Mouse (Mus musculus) MEL (cell line): ENCODE data around the gene Tmem145. TPM values are rescaled to one million over a fixed set of nuclear protein-coding genes. Genes with fewer than 3 reads are reported as not detected.

Experiments used
- DNase-seq: peaks from one replicate; pipeline ENCODE4 v3.0.0; 2011; ENCODE audit warnings: low read depth, low spot score
- H3K27ac ChIP-seq: 2 replicates; pipeline ENCODE4 v1.5.1; 2012; ENCODE audit warnings: low read depth, mild to moderate bottlenecking, control low read depth, low read length, moderate library complexity; ENCODE audit not compliant: control insufficient read depth
- H3K27me3 ChIP-seq, 2 experiments: fragments of 150-350 bp in 1 of 2; sonication (generic) in 1 of 2; 2 replicates each; pipeline ENCODE4 v1.6.1; 2012; ENCODE audit warnings: low read length in 2 of 2, mild to moderate bottlenecking in 2 of 2, improper control_type of control experiment in 1 of 2, moderate library complexity in 1 of 2; ENCODE audit not compliant: insufficient read depth in 2 of 2, control insufficient read depth in 1 of 2
- H3K36me3 ChIP-seq, 2 experiments: 2 replicates each; pipeline ENCODE4 v1.6.1; 2012 to 2014; ENCODE audit warnings: low read length in 2 of 2, improper control_type of control experiment in 1 of 2, inconsistent platforms in 1 of 2, mild to moderate bottlenecking in 1 of 2; ENCODE audit not compliant: insufficient read depth in 2 of 2, control insufficient read depth in 1 of 2
- H3K4me1 ChIP-seq, 2 experiments: fragments of 150-350 bp in 1 of 2; sonication (generic) in 1 of 2; 2 replicates each; pipeline ENCODE4 v1.6.1; 2012; ENCODE audit warnings: low read length in 2 of 2, improper control_type of control experiment in 1 of 2, mild to moderate bottlenecking in 1 of 2; ENCODE audit not compliant: insufficient read depth in 2 of 2, control insufficient read depth in 1 of 2
- H3K4me3 ChIP-seq, 2 experiments: fragments of 150-350 bp in 1 of 2; sonication (generic) in 1 of 2; 2 replicates each; pipeline ENCODE4 v1.5.1; 2012; ENCODE audit warnings: low read depth in 2 of 2, low read length in 2 of 2, mild to moderate bottlenecking in 2 of 2, moderate library complexity in 2 of 2, control low read depth in 1 of 2, improper control_type of control experiment in 1 of 2; ENCODE audit not compliant: control insufficient read depth in 1 of 2, insufficient read depth in 1 of 2
- H3K79me2 ChIP-seq: 2 replicates; pipeline ENCODE4 v1.6.1; 2012; ENCODE audit warnings: mild to moderate bottlenecking, low read length, moderate library complexity; ENCODE audit not compliant: control insufficient read depth, poor library complexity, insufficient read depth
- H3K9ac ChIP-seq: 2 replicates; pipeline ENCODE4 v1.6.1; 2012; ENCODE audit warnings: low read depth, mild to moderate bottlenecking, control low read depth, low read length, moderate library complexity; ENCODE audit not compliant: control insufficient read depth, poor library complexity, severe bottlenecking
- H3K9me3 ChIP-seq: fragments of 150-350 bp; sonication (generic); replicated peaks from 2 replicates; pipeline ENCODE4 v1.6.1; 2012; ENCODE audit warnings: mild to moderate bottlenecking, low read length, improper control_type of control experiment, moderate library complexity; ENCODE audit not compliant: insufficient read depth
- BHLHE40 ChIP-seq: IDR thresholded peaks from 2 replicates; pipeline ENCODE4 v1.6.1; 2012; ENCODE audit warnings: low read depth, mild to moderate bottlenecking, inconsistent platforms, low read length, improper control_type of control experiment, borderline replicate concordance
- CHD1 ChIP-seq: IDR thresholded peaks from 2 replicates; pipeline ENCODE4 v1.6.1; 2012; ENCODE audit warnings: low read depth, mild to moderate bottlenecking, inconsistent platforms, low read length, improper control_type of control experiment
- CHD2 ChIP-seq: IDR thresholded peaks from 2 replicates; pipeline ENCODE4 v1.6.1; 2011; ENCODE audit warnings: low read length, improper control_type of control experiment
- CTCF ChIP-seq, 3 experiments: IDR thresholded peaks in 2 of 3; conservative IDR thresholded peaks in 1 of 3; 2 replicates each; pipeline ENCODE4 v1.5.1; 2011 to 2012; ENCODE audit warnings: low read length in 3 of 3, low read depth in 2 of 3, mild to moderate bottlenecking in 2 of 3, improper control_type of control experiment in 1 of 3, inconsistent platforms in 1 of 3, mixed read lengths in 1 of 3, moderate library complexity in 1 of 3; ENCODE audit not compliant: control insufficient read depth in 1 of 3, insufficient read depth in 1 of 3, poor library complexity in 1 of 3, severe bottlenecking in 1 of 3
- E2F4 ChIP-seq: IDR thresholded peaks from 2 replicates; pipeline ENCODE4 v1.6.1; 2011; ENCODE audit warnings: low read depth, low read length, improper control_type of control experiment, borderline replicate concordance
- ELF1 ChIP-seq: IDR thresholded peaks from 2 replicates; pipeline ENCODE4 v1.6.1; 2014; ENCODE audit warnings: low read depth, mild to moderate bottlenecking, inconsistent platforms, low read length, improper control_type of control experiment, moderate library complexity
- EP300 ChIP-seq, 2 experiments: IDR thresholded peaks; 2 replicates each; pipeline ENCODE4 v1.6.1; 2011; ENCODE audit warnings: improper control_type of control experiment in 2 of 2, low read length in 2 of 2, low read depth in 1 of 2, mild to moderate bottlenecking in 1 of 2
- ETS1 ChIP-seq: IDR thresholded peaks from 2 replicates; pipeline ENCODE4 v1.6.1; 2012; ENCODE audit warnings: low read depth, mild to moderate bottlenecking, inconsistent platforms, low read length, improper control_type of control experiment, moderate library complexity
- GABPA ChIP-seq: IDR thresholded peaks from 2 replicates; pipeline ENCODE4 v1.6.1; 2012; ENCODE audit warnings: low read depth, mild to moderate bottlenecking, inconsistent platforms, low read length, improper control_type of control experiment, moderate library complexity
- GATA1 ChIP-seq: IDR thresholded peaks from 2 replicates; pipeline ENCODE4 v1.6.1; 2011; ENCODE audit warnings: low read depth, low read length, improper control_type of control experiment
- HCFC1 ChIP-seq: IDR thresholded peaks from 2 replicates; pipeline ENCODE4 v1.6.1; 2012; ENCODE audit warnings: low read depth, mild to moderate bottlenecking, inconsistent platforms, low read length, improper control_type of control experiment, moderate library complexity
- KAT2A ChIP-seq: conservative IDR thresholded peaks from 2 replicates; pipeline ENCODE4 v1.6.1; 2012; ENCODE audit warnings: low read depth, low read length, improper control_type of control experiment, inconsistent platforms
- MAX ChIP-seq: IDR thresholded peaks from 2 replicates; pipeline ENCODE4 v1.6.1; 2011; ENCODE audit warnings: low read length, improper control_type of control experiment
- MAZ ChIP-seq: IDR thresholded peaks from 2 replicates; pipeline ENCODE4 v1.6.1; 2012; ENCODE audit warnings: low read depth, mild to moderate bottlenecking, inconsistent platforms, low read length, improper control_type of control experiment
- NRF1 ChIP-seq: IDR thresholded peaks from 2 replicates; pipeline ENCODE4 v1.6.1; 2014; ENCODE audit warnings: low read depth, mild to moderate bottlenecking, inconsistent platforms, low read length, improper control_type of control experiment, moderate library complexity; ENCODE audit not compliant: poor library complexity, insufficient read depth, severe bottlenecking
- POLR2AphosphoS2 ChIP-seq: IDR thresholded peaks from 2 replicates; pipeline ENCODE4 v1.6.1; 2011; ENCODE audit warnings: low read length, improper control_type of control experiment
- POLR2AphosphoS5 ChIP-seq: IDR thresholded peaks from 2 replicates; pipeline ENCODE4 v1.6.1; 2012; ENCODE audit warnings: low read depth, borderline replicate concordance, mild to moderate bottlenecking, inconsistent platforms, low read length, moderate library complexity, mixed read lengths
- RAD21 ChIP-seq: IDR thresholded peaks from 2 replicates; pipeline ENCODE4 v1.6.1; 2011; ENCODE audit warnings: mild to moderate bottlenecking, low read depth, low read length, improper control_type of control experiment
- RCOR1 ChIP-seq: IDR thresholded peaks from 2 replicates; pipeline ENCODE4 v1.6.1; 2012; ENCODE audit warnings: low read depth, mild to moderate bottlenecking, inconsistent platforms, low read length, improper control_type of control experiment
- SMC3 ChIP-seq: IDR thresholded peaks from 2 replicates; pipeline ENCODE4 v1.6.1; 2011; ENCODE audit warnings: low read depth, low read length, improper control_type of control experiment
- TAL1 ChIP-seq: IDR thresholded peaks from 2 replicates; pipeline ENCODE4 v1.6.1; 2012; ENCODE audit warnings: mild to moderate bottlenecking, inconsistent platforms, low read length, moderate library complexity, mixed read lengths
- TBP ChIP-seq: IDR thresholded peaks from 2 replicates; pipeline ENCODE4 v1.8.0; 2011; ENCODE audit warnings: low read depth, low read length, improper control_type of control experiment
- UBTF ChIP-seq: IDR thresholded peaks from 2 replicates; pipeline ENCODE4 v1.6.1; 2012; ENCODE audit warnings: low read depth, mild to moderate bottlenecking, inconsistent platforms, low read length, improper control_type of control experiment, moderate library complexity, borderline replicate concordance; ENCODE audit not compliant: insufficient read depth
- USF1 ChIP-seq: IDR thresholded peaks from 2 replicates; pipeline ENCODE4 v1.6.1; 2014; ENCODE audit warnings: low read depth, mild to moderate bottlenecking, inconsistent platforms, low read length, improper control_type of control experiment, moderate library complexity
- USF2 ChIP-seq, 2 experiments: IDR thresholded peaks; 2 replicates each; pipeline ENCODE4 v1.6.1; 2011 to 2012; ENCODE audit warnings: improper control_type of control experiment in 2 of 2, low read length in 2 of 2, borderline replicate concordance in 1 of 2, inconsistent platforms in 1 of 2, low read depth in 1 of 2, mild to moderate bottlenecking in 1 of 2; ENCODE audit not compliant: insufficient read depth in 1 of 2
- ZC3H11A ChIP-seq: IDR thresholded peaks from 2 replicates; pipeline ENCODE4 v1.6.1; 2012; ENCODE audit warnings: low read depth, mild to moderate bottlenecking, inconsistent platforms, low read length, improper control_type of control experiment
- ZKSCAN1 ChIP-seq: IDR thresholded peaks from 2 replicates; pipeline ENCODE4 v1.6.1; 2012; ENCODE audit warnings: low read depth, mild to moderate bottlenecking, inconsistent platforms, low read length, improper control_type of control experiment, moderate library complexity
- ZMIZ1 ChIP-seq: IDR thresholded peaks from 2 replicates; pipeline ENCODE4 v1.6.1; 2012; ENCODE audit warnings: low read depth, mild to moderate bottlenecking, inconsistent platforms, low read length, improper control_type of control experiment, moderate library complexity
- polyA plus RNA-seq, 2 experiments: library from polyadenylated mRNA; stranded (reverse) in 1 of 2; unstranded in 1 of 2; fragments of >175 nt in 1 of 2; fragments of >200 nt in 1 of 2; gene quantifications; 2 replicates each; pipeline versions ENCODE4 v1.2.1 to v1.2.4; 2012; ENCODE audit warnings: low replicate concordance in 2 of 2, low read depth in 1 of 2; ENCODE audit not compliant: insufficient read length in 2 of 2, insufficient read depth in 1 of 2, missing spikeins in 1 of 2
- total RNA-seq: library from RNA; depleted of rRNA; stranded (reverse); fragments of 300-350 nt; gene quantifications from 2 replicates; pipeline ENCODE4 v1.2.3, GENCODE M21; 2012

Gene Tmem145
- total and polyA plus RNA-seq, 3 experiments: not detected

DNA sequence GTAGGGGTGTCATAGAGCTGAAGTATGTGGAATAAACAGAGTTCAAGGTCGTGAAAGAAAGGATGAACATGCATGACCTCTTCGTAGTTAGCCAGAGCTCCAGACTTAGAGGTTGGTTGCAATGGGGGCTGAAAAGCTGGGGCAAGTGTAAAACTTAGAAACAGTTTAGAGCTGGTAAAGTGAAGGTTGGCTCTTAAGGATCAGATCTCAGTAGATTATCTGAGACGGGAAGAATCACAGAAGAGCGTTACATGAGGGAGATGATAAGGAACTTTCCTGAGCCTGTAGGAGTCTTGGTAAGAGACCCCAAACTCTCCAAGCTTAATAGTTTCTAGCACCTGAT, 27.9 kb upstream of the Tmem145 start:
- H3K9ac ChIP-seq: peak overlapping the region; percentile 71
- H3K36me3 ChIP-seq: peaks cover 0 to 53% of the 10 kb centered on the region in 2 experiments; a peak in 2 of 4 replicates
- no peaks in the 10 kb centered on the region for H3K27me3 ChIP-seq
- H3K9me3 ChIP-seq: no peaks in the 10 kb centered on the region
- peak overlapping the region; percentile 88 for H3K27ac ChIP-seq
- peak overlapping the region; percentile 34 for H3K4me3 ChIP-seq
- TF ChIP-seq TAL1 (no peak), ETS1 (no peak), GATA1 (peak; percentile 68; the same call in 1 of the 2 replicates), HCFC1 (no peak), ELF1 (no peak), RCOR1 (peak; percentile 57), KAT2A (no peak), TBP (0 out of 2 replicates have a peak, but pooled peaks have one; percentile 14), E2F4 (no peak), USF1 (no peak), SMC3 (peak; percentile 53; the same call in 1 of the 2 replicates), MAX (no peak), POLR2AphosphoS5 (no peak), ZMIZ1 (0 out of 2 replicates have a peak, but pooled peaks have one; percentile 39), RAD21 (no peak; the same call in 1 of the 2 replicates), GABPA (no peak), ZC3H11A (peak; percentile 60), EP300 (IDR thresholded peaks at IDR 0.05; ENCODE audit: low read depth in 1 of 2, low read length in 2 of 2) (no peak), CTCF (IDR thresholded peaks at IDR 0.05 in 2 of 3, conservative IDR thresholded peaks at IDR 0.05 in 1 of 3; ENCODE audit: control insufficient read depth in 1 of 3, insufficient read depth in 1 of 3, low read depth in 2 of 3, low read length in 3 of 3, poor library complexity in 1 of 3, severe bottlenecking in 1 of 3) (peak in 1 of 3 experiments; percentile 44; a peak in 2 of 6 replicates), CHD2 (no peak), CHD1 (peak; percentile 66)
- H3K4me1 ChIP-seq: peaks cover 36 to 55% of the 10 kb centered on the region in 2 experiments
- peaks cover 21% of the 10 kb centered on the region for H3K79me2 ChIP-seq
- no peak for DNase-seq

DNA sequence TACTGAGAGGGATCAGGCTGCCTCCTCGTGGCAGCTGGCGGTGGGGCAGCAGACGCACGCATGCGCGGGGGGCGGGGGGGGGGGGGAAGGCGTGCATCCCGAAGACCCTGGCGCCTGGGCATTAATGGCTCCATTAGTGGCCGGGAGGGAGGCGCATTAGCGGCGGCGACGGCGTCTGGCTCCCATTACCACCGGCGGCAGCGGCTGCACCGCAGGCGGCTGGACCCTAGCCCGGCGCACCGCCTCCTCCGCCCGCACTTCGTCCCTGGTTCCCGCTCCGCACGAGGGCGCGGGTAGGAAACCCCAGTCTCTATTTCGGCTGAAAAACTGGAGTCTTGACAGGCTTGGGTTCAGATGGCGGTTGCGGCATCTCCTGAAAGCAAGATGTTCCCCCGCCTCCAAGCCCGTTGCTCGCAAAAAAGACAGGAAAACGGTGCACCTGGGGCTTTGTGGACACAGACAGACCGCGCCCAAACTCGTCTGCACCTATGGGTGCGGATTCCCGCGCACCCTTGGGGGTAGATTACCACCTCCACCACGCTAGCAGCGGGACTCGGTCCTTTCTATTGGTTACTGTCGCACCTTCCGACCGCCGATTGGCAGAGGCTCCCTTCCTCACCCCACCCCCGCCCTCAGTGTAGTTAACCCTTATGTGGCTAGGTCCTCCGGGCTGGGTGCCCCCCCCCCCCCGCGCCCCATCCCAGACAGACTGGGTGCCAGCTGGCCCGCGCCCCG, 27.4 kb upstream of the Tmem145 start:
- peaks cover 0 to 47% of the 10 kb centered on the region in 2 experiments; a peak in 2 of 4 replicates for H3K36me3 ChIP-seq
- H3K27ac ChIP-seq: peak overlapping the region; percentile 94
- peaks cover 31 to 50% of the 10 kb centered on the region in 2 experiments for H3K4me1 ChIP-seq
- peak; percentile 98 for DNase-seq
- H3K79me2 ChIP-seq: peaks cover 23% of the 10 kb centered on the region
- no peaks in the 10 kb centered on the region for H3K9me3 ChIP-seq
- no peaks in the 10 kb centered on the region for H3K27me3 ChIP-seq
- H3K4me3 ChIP-seq: peak overlapping the region; percentile 42 to 45
- peak overlapping the region; percentile 71 for H3K9ac ChIP-seq
- TF ChIP-seq NRF1 (peak; percentile 78), MAZ (peak; percentile 96), EP300 (IDR thresholded peaks at IDR 0.05; ENCODE audit: low read depth in 1 of 2, low read length in 2 of 2) (peak in 1 of 2 experiments; percentile 43; a peak in 2 of 4 replicates), TBP (peak; percentile 90), UBTF (no peak), ZKSCAN1 (no peak), CHD2 (no peak; the same call in 1 of the 2 replicates), BHLHE40 (no peak), E2F4 (peak; percentile 89), CHD1 (0 out of 2 replicates have a peak, but pooled peaks have one; percentile 77), RAD21 (peak; percentile 59; the same call in 1 of the 2 replicates), KAT2A (no peak), ELF1 (no peak), POLR2AphosphoS2 (no peak; the same call in 1 of the 2 replicates), USF2 (IDR thresholded peaks at IDR 0.05; ENCODE audit: borderline replicate concordance in 1 of 2, insufficient read depth in 1 of 2, low read depth in 1 of 2, low read length in 2 of 2) (no peak), ZMIZ1 (peak; percentile 80; the same call in 1 of the 2 replicates)
